Mouse (Mus musculus): ENCODE measurements around the gene Thsd7a. TPM values are rescaled to one million over a fixed set of nuclear protein-coding genes. Genes with fewer than 3 reads are reported as not detected.

Gene Thsd7a
- polyA plus RNA-seq, 1 experiment, result 0.42 TPM

DNA sequence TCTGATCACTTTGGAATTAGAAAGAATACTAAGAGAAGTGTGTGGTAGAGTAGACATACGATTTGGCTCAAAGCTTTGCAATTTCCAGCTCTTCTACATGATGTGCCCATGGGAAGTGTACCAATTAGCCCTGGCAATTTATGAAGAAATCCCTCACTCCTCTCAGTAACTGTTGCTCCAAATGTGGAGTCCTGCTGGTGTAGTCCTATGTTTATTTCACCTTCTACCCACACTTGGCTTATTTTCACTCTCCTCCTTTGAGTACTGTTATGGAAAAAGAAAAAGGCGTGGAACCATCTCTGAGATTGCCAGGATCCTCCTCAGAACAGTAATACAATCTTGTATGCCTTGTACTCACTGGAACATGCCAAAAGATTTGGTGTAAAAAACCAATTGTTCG is 186.9 kb downstream of the Thsd7a start:
- Histone ChIP-seq H3K27ac (ENCODE audit: control insufficient read depth, insufficient read depth, low read length) (no peak overlapping the region), H3K27me3 (ENCODE audit: control insufficient read depth, insufficient read depth, low read length) (no peaks in the 10 kb centered on the region), H3K36me3 (ENCODE audit: control insufficient read depth, insufficient read depth, low read length) (no peaks in the 10 kb centered on the region), H3K4me1 (replicated peaks; ENCODE audit: control insufficient read depth, insufficient read depth, low read length) (no peaks in the 10 kb centered on the region), H3K4me3 (ENCODE audit: control insufficient read depth, insufficient read depth, low read length) (no peak overlapping the region)
- TF ChIP-seq CTCF (IDR thresholded peaks at IDR 0.05; ENCODE audit: borderline replicate concordance, control insufficient read depth, extremely low read depth, insufficient read depth, low read length, poor library complexity), result no peak
- no peak for TF ChIP-seq POLR2A (IDR thresholded peaks at IDR 0.05; ENCODE audit: control insufficient read depth, extremely low read depth, insufficient read depth, low read length, poor library complexity)
- WGBS, result 85% methylated on average over 3 of the region's 3 CpGs
- no peak for DNase-seq

DNA sequence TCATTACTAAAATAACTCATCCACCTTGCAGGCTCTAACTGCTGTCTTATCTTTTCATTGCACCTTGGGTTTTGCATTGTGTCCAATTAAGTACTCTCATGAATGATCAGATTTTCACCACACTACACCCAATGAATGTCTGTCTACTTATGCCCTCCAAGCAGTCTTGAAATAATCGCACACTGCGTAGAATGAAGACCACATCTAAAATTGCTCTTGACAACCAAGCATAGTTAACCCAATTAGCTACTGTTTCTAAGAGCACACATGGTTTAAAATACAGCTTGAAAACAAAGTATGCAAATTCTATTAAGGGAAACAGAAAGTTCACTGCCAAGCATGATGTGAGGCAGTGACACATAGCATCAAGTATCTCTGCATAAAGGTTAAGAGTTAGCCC is 188.7 kb downstream of the Thsd7a start:
- 96% methylated on average over 2 of the region's 2 CpGs for WGBS
- Histone ChIP-seq H3K27me3 (ENCODE audit: control insufficient read depth, insufficient read depth, low read length) (no peaks in the 10 kb centered on the region), H3K4me1 (replicated peaks; ENCODE audit: control insufficient read depth, insufficient read depth, low read length) (no peaks in the 10 kb centered on the region), H3K36me3 (ENCODE audit: control insufficient read depth, insufficient read depth, low read length) (no peaks in the 10 kb centered on the region), H3K4me3 (ENCODE audit: control insufficient read depth, insufficient read depth, low read length) (no peak overlapping the region), H3K27ac (ENCODE audit: control insufficient read depth, insufficient read depth, low read length) (no peak overlapping the region)
- DNase-seq, result no peak
- TF ChIP-seq CTCF (IDR thresholded peaks at IDR 0.05; ENCODE audit: borderline replicate concordance, control insufficient read depth, extremely low read depth, insufficient read depth, low read length, poor library complexity) (no peak), POLR2A (IDR thresholded peaks at IDR 0.05; ENCODE audit: control insufficient read depth, extremely low read depth, insufficient read depth, low read length, poor library complexity) (no peak)

DNA sequence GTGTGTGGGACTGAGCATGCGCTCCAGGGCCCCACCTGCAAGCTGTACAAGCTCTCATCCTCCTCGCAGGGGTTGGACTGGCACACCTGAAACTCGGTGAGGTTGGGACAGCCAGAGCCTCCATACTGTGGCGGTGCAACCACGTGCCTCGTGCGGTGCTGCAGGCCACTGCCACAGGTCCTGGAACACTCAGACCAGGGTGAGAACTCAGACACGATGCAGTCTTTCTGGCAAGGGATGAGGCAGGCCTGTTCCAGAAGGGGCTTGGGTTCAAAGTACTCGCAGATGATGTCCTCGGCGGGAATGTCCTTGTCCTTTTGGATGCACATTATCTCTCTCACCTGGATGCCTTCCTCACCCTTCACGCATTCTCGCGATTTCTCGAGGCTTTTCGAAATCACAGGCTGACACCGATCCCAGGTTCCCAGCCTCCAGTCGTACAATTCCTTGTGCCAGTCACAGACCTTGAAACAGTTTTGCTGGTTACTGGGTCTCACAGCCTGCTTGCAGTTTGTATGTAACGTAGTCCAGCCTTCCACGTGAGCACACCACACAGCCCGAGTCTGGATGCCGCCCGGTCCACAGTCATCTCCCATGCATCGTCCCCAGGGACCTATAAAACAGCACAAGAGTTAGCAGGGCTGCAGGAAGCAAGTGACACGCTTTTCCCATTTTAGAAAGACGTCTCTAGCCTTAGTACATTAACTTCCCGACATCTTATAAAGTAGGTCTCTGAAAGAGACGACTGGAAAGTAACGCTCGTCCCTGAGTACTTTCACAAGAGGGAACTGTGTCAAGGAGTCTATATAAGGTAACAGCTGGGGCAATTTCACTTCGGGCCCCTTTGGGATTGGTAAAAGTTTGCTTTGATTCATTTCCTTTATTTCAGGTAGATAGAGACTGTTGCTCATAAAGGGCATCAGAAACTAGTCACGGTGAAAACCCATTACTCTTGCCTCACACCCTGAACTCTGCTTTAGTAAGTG is 193.8 kb downstream of the Thsd7a start:
- no peak for DNase-seq
- Histone ChIP-seq H3K36me3 (ENCODE audit: control insufficient read depth, insufficient read depth, low read length) (no peaks in the 10 kb centered on the region), H3K4me3 (ENCODE audit: control insufficient read depth, insufficient read depth, low read length) (no peak overlapping the region), H3K4me1 (replicated peaks; ENCODE audit: control insufficient read depth, insufficient read depth, low read length) (no peaks in the 10 kb centered on the region), H3K27me3 (ENCODE audit: control insufficient read depth, insufficient read depth, low read length) (no peaks in the 10 kb centered on the region), H3K27ac (ENCODE audit: control insufficient read depth, insufficient read depth, low read length) (no peak overlapping the region)
- TF ChIP-seq POLR2A (IDR thresholded peaks at IDR 0.05; ENCODE audit: control insufficient read depth, extremely low read depth, insufficient read depth, low read length, poor library complexity) (no peak), CTCF (IDR thresholded peaks at IDR 0.05; ENCODE audit: borderline replicate concordance, control insufficient read depth, extremely low read depth, insufficient read depth, low read length, poor library complexity) (no peak)
- 93% methylated on average over 32 of the region's 32 CpGs for WGBS

GRCm38 (mm10) chr6:12551176-12551575 is 198.0 kb downstream of the Thsd7a start:
- Histone ChIP-seq H3K36me3 (ENCODE audit: control insufficient read depth, insufficient read depth, low read length) (no peaks in the 10 kb centered on the region), H3K4me3 (ENCODE audit: control insufficient read depth, insufficient read depth, low read length) (no peak overlapping the region), H3K27me3 (ENCODE audit: control insufficient read depth, insufficient read depth, low read length) (no peaks in the 10 kb centered on the region), H3K27ac (ENCODE audit: control insufficient read depth, insufficient read depth, low read length) (no peak overlapping the region), H3K4me1 (replicated peaks; ENCODE audit: control insufficient read depth, insufficient read depth, low read length) (no peaks in the 10 kb centered on the region)
- 97% methylated on average over 3 of the region's 3 CpGs for WGBS
- DNase-seq, result no peak
- TF ChIP-seq CTCF (IDR thresholded peaks at IDR 0.05; ENCODE audit: borderline replicate concordance, control insufficient read depth, extremely low read depth, insufficient read depth, low read length, poor library complexity) (no peak), POLR2A (IDR thresholded peaks at IDR 0.05; ENCODE audit: control insufficient read depth, extremely low read depth, insufficient read depth, low read length, poor library complexity) (no peak)

DNA sequence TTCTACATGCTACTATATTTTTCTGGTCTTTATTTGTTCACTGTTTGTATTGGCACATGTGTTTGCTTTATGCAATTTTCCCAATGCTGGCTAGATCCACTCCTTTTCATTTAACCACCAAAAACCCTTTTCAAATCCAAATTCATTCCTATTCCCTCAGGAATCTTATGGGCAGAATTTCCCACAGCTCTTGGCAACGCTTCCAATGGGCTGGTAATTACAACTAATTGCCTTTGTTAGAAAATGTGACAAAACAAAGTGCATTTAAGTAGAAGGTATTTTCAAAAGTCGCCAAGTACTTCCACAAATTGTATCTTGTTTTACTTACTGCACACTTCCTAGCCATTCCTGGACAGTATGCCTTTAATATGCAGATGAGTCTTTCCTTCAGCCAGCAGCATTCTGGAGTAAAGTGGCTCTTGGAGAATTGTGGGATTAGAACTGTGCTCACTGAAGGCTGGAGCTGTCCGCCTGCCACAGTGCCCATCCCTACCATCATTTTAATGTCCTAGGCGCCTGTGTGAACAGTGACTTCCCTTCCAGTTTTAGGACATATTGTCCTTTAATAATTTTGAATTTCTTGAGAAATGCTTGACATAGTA is 199.1 kb downstream of the Thsd7a start:
- no peak for TF ChIP-seq CTCF (IDR thresholded peaks at IDR 0.05; ENCODE audit: borderline replicate concordance, control insufficient read depth, extremely low read depth, insufficient read depth, low read length, poor library complexity)
- TF ChIP-seq POLR2A (IDR thresholded peaks at IDR 0.05; ENCODE audit: control insufficient read depth, extremely low read depth, insufficient read depth, low read length, poor library complexity), result no peak
- Histone ChIP-seq H3K36me3 (ENCODE audit: control insufficient read depth, insufficient read depth, low read length) (no peaks in the 10 kb centered on the region), H3K4me1 (replicated peaks; ENCODE audit: control insufficient read depth, insufficient read depth, low read length) (no peaks in the 10 kb centered on the region), H3K27ac (ENCODE audit: control insufficient read depth, insufficient read depth, low read length) (no peak overlapping the region), H3K27me3 (ENCODE audit: control insufficient read depth, insufficient read depth, low read length) (no peaks in the 10 kb centered on the region), H3K4me3 (ENCODE audit: control insufficient read depth, insufficient read depth, low read length) (no peak overlapping the region)
- WGBS, result 81% methylated on average over 4 of the region's 4 CpGs
- DNase-seq, result no peak

- WGBS, result 51% methylated on average over 5 of the region's 5 CpGs
- TF ChIP-seq CTCF (IDR thresholded peaks at IDR 0.05; ENCODE audit: borderline replicate concordance, control insufficient read depth, extremely low read depth, insufficient read depth, low read length, poor library complexity) (no peak), POLR2A (IDR thresholded peaks at IDR 0.05; ENCODE audit: control insufficient read depth, extremely low read depth, insufficient read depth, low read length, poor library complexity) (no peak)
- Histone ChIP-seq H3K27me3 (ENCODE audit: control insufficient read depth, insufficient read depth, low read length) (no peaks in the 10 kb centered on the region), H3K27ac (ENCODE audit: control insufficient read depth, insufficient read depth, low read length) (no peak overlapping the region), H3K4me3 (ENCODE audit: control insufficient read depth, insufficient read depth, low read length) (no peak overlapping the region), H3K36me3 (ENCODE audit: control insufficient read depth, insufficient read depth, low read length) (no peaks in the 10 kb centered on the region), H3K4me1 (replicated peaks; ENCODE audit: control insufficient read depth, insufficient read depth, low read length) (no peaks in the 10 kb centered on the region)
- no peak for DNase-seq
These were observed 205.1 kb downstream of the Thsd7a start for GRCm38 (mm10) chr6:12544096-12544495.

Measured in thymus, adult 2 months (tissue).